Mouse (Mus musculus) left cerebral cortex, postnatal 25 days (tissue): Measurements from ENCODE around the gene Pyy. TPM values are rescaled to one million over a fixed set of nuclear protein-coding genes. Genes with fewer than 3 reads are reported as not detected.

ENCODE experiments used
- DNase-seq, 2 experiments: peaks; one replicate each; pipeline ENCODE4 v3.0.0; 2022; ENCODE audit warnings: low spot score in 2 of 2, mixed read lengths in 1 of 2
- intact Hi-C: fragments of 180-260 bp; cut with DNase I; formaldehyde crosslinking; loops from one replicate; pipeline ENCODE4 v1.15.1; 2025
- total RNA-seq, 2 experiments: library from RNA; stranded (reverse); gene quantifications; 2 replicates each; pipeline ENCODE4 v1.2.3; 2021

Pyy gene
- total RNA-seq, 2 experiments from 2014 or later, result not detected

DNA sequence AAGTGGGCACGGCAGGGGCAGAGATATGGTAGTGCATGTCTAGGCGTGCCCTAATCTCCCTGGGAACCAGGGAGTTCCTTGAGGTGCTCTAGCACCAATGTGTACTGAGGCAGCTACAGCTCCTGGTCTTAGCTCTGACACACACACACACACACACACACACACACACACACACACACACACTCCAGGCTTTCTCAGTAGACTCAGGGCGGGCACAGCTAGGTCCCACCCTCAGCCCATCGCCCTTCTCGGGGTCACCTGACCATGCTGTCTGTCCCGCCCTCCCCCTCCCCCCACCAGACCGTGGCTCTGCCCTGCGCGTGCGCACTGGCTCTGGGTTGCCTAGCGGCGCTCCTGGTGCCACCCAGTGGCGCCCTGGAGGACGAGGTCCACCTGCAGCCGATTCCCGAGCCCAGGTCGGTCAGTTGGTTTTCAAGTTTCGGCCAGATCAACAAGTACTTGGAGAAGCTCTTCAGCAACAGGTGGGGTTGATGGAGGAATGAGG lies 10.7 kb downstream of the Pyy start:
- intact Hi-C loops, result no loop called here
- DNase-seq, result peak; percentile 65 to 70

GRCm38 (mm10) chr11:102096446-102096845 lies 11.2 kb downstream of the Pyy start:
- intact Hi-C loops, result no loop called here
- no peak for DNase-seq

- DNase-seq, result no peak
- intact Hi-C loops, result no loop called here
Observed at GRCm38 (mm10) chr11:102095676-102096075, 12.0 kb downstream of the Pyy start.

DNA sequence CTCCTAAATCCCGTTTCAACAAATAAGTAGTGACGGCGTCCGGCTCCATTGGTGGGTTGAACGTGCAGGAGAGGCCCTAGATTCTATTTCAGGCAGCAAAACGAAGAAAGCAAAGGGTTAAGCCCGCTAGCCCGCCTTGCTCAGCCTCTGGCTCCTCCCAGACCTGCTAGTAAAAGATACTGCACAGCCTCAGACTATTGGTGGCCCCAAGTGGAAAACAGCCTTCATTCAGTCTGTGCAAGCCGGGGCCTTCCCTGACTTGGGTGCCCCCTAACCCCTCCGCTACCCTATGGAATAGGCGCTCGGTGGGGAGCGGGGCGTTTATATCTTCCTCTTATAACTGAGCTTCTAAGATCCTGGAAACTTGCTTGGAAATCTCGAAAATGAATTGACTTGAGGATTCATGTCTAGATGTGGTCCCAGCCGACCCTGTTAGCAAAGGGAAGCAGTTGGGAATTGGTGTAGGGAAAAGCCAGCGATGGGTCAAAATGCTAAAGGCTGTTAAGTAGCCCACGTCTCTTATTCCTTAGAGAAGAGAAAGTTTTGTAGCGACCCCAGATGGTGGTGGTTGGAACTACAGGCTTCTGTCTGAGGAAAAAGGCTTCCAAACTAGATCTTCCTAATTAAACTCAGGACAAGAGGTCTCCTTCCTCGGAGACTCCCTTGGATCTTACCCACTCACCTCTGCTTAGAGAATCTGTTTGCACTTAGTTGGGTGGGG lies 18.4 kb downstream of the Pyy start:
- DNase-seq, result peak; percentile 72 to 82
- intact Hi-C loops, result loop anchor here (1.0 to 2.0 kb wide), 2 partner anchors 28 to 62 kb away; no protein-coding TSS in a partner anchor

GRCm38 (mm10) chr11:102087931-102088898 lies 19.4 kb downstream of the Pyy start, which contains the start of gene Mpp2:
Gene Mpp2 (minus strand): TSS chr11:102088515.
- intact Hi-C loops, result loop anchor here (1.0 to 2.0 kb wide), 2 partner anchors 61 to 104 kb away; partner anchors contain the start of gene Cfap97d1
- peak; percentile 79 to 90 for DNase-seq

DNA sequence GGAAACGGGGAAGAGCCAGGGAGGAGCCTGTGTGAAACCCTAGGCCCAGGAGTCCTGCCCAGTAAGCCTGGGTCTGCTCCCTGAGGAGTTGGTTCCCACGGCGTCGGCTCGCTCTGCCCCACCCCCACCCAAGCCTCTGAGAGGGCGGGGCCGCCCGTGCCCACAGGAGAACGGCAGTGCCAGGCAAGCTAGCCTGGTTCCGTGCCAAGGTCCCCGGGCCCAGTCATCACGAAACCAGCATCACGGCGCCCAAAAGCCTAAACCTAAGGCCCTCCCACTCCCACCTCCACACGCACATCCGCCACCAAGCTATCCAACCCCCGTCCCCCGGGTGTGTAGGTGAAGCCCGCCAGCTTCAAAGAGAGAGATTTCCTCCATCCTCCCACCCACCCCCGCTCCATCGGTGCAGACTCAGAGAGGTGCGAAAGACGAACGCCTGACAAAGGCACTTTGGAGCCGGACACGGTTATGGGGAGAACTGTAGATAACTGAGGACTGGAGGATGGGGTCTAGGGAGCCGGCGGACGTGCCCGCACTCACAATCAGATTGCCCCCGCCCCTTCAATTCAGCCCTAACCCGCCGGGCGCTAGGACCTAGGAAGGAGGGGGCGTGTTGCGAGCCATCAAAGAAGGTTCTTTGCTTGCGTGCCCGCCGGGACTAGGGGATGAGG lies 20.4 kb downstream of the Pyy start:
- peak; percentile 85 to 88 for DNase-seq
- intact Hi-C loops, result no loop called here

DNA sequence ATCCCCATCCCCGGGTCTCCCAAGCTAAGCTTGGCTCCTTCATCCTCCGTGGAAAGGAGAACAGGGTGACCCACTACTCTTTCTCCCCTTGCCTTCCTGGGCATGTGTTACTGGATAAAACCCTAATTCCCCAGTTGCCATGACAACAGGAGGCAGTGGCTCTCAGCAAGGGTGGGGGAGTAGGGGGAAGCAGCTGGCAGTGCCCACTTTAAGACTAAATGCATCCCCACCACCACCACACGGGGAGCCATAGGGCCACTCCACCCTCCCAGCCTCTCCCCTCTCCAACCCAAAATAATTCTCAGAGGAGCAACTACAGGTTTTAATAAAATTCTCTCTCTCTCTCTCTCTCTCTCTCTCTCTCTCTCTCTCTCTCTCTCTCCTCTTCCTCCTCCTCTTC lies 21.3 kb downstream of the Pyy start:
- DNase-seq, result peak; percentile 76 to 92
- intact Hi-C loops, result no loop called here

DNA sequence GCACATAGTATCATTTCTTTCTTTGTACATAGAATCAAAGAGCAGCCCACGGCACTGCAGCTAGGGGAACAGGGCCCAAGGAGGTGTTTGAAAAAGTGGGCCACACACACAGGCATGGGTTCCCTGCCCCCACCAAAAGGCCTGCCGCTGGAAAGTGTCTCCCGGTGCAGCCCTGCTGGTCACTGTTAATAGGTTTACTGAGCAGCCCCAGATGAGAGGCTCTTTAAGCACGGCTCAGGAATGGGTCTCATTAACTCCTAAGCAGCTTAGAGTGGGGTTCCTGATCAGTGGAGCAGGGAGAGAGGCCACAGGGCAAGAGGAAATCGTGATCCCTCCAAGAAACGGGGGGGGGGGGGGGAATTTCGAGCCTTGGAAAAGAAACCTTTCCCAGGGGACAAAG lies 23.5 kb downstream of the Pyy start:
- intact Hi-C loops, result no loop called here
- DNase-seq, result no peak

DNA sequence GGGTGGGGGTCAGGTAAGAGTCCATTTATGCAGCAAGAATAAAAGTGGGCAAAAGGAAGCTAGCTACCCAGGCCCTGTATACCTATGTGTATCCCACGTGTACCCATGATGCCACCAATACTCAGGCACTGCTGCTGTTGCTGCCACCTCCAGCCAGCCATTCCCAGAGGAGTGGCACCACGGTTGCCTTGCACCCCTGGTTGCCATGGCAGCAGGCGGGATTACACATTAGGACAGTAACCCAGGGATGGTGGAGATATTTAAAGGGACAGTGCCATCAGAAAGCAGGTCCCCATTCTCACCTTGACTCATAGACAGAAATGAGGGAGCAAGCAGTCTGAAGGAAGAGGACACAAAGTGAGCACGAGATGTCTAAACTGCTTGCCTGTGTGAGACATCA lies 24.4 kb downstream of the Pyy start:
- intact Hi-C loops, result no loop called here
- peak; percentile 50 to 52 for DNase-seq

DNA sequence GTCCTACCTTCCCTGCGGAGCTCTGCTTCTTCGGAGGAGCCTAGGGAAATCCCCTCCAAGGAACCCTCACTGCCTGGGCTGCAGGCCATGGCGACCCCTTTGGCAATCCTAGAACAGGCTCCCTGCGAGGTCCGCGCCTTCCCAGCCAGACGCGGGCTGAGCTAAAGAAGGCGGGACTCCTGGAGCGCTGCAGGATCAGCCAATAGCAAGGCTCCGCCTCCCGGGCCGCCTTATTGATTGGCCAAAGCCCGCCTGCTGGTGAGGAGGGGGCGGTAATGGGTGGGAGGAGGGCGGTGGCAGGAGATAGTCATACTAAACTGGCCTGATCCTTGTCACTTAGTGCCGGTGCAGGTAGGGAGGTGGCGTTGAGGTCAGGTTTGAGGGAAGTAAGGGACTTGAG lies 25.3 kb downstream of the Pyy start:
- intact Hi-C loops, result no loop called here
- DNase-seq, result peak; percentile 80 to 81

DNA sequence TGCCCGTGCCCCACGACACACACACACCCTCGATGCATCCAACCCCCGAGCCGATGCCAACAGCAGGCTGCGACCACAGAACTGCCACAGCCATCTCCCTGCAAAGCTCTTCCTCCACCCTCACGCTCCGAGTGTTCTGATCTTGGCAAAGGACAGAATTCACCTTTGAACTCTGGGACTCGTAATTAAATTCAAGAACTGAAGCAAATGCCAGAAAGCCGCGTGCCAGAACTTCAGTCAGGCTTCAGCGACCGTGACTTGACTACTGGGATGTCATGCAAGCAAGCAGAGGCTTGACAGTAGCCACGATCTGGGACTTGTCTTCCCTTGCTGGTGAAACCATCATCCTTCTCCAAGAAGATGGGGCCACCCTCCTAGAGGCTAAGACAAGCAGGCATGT lies 33.9 kb downstream of the Pyy start:
- intact Hi-C loops, result no loop called here
- DNase-seq, result no peak

DNA sequence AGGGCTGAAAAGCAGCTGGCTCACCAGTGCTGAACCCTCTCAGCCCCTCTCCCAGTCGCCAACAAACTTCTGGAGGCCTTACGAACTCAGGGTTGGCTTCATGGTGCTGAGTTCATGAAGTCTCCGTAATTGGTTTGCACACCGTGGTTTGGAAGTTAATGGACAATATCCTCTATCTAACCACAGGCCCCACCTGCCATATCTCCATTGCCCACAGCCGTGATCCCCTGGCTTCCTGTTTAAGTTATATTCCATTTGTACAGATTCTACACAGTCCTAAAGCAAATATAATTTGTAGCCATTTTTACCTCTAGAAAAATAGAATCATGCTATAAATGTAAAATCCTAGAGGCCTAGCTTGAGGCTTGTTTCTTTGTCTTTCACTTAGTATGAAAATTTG lies 34.9 kb downstream of the Pyy start:
- intact Hi-C loops, result no loop called here
- no peak for DNase-seq

DNA sequence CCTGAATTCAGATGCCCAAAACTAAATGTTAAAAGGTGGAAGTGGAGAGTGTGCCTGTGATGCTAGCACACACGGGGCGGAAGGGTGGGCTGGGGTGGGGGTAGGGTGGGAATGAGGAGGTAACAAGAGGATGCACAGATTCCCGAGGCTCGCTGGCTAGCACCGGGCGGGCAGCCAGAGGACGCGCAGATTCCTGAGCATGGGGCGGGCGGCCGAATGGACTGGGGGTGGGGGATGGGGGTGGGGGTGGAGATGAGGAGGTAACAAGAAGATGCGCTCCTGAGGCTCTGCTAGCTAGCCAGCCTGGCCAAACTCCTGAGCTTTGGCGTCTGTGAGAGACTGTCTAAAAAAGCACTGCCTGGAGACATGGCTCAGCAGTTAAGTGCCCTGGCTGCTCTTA lies 37.2 kb downstream of the Pyy start:
- intact Hi-C loops, result no loop called here

GRCm38 (mm10) chr11:102069633-102070032 lies 38.0 kb downstream of the Pyy start:
- DNase-seq, result peak in 1 of 2 experiments; percentile 46
- intact Hi-C loops, result no loop called here

More for the DNA sequence above, 37.2 kb downstream of the Pyy start:
- no peak for DNase-seq

DNA sequence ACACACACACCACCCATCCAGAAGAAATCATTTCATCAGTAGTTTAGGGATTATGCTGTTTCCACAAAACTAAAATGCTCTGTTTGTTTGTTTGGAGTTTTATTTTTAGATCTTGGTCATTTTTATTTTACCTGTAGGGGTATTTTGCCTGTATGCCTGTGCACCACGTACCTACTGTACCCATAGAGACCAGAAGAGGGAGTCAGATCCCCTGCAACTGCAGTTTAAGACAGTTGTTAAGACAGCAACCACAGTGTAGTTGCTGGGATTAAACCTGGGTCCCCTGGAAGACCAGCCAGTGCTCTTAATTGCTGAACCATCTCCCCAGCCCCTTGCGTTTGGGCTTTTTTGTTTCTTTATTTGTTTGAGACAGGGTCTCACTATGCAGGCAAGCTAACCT lies 38.7 kb downstream of the Pyy start:
- no peak for DNase-seq
- intact Hi-C loops, result no loop called here

DNA sequence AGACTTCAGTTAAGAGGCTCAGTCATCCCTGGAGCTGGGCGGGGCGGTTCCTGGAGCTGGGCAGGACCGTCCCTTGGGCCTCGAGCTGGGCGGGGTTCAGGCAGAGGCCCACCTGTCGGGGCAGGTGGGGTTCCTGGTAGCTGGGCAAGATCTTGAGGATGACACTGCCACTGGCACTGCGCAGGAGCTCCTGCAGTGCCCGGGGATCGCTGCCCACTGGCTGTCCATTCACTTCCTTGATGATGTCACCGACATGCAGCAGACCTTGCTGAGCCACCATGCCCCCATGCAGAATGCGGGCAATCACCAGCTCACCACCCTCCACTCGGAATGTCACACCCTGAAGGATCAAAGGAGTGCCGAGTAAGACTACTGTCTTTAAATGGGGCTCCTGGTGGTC lies 44.6 kb downstream of the Pyy start:
- intact Hi-C loops, result no loop called here
- DNase-seq, result no peak

DNA sequence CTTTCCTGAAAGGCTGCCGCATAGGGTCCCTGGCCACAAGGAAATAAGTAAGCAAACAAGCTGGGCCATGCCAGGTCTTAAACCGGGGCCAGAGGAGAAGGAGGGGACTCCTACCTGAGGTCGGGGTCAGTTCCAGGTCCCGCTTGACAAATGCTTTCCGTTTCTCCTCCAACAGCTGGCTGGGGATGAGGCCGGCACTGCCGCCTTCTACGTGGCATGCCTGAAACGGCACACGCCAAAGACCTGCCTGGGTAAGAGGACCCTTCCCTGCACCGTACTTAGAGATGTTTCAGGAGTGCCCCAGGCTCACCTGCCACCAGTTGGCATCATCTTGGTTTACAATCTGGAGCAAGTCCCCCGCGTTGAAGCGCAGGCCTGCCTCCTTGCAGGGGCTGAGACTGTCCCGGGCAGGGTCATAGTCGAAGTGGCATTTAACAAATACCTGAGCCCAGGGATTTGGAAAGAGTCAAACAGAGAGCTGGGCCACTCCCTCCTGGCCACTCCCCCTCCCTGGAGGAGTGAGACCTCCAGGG lies 45.6 kb downstream of the Pyy start:
- intact Hi-C loops, result loop anchor here (1.0 to 2.0 kb wide), 2 partner anchors 27 to 77 kb away; no protein-coding TSS in a partner anchor
- DNase-seq, result no peak

- DNase-seq, result peak; percentile 77 to 86
- intact Hi-C loops, result loop anchor here (1.0 to 2.0 kb wide), 2 partner anchors 28 to 77 kb away; no protein-coding TSS in a partner anchor
Observed at GRCm38 (mm10) chr11:102061236-102061940, 46.2 kb downstream of the Pyy start.
